Mouse (Mus musculus): ENCODE measurements around the gene BC030870. TPM values are rescaled to one million over a fixed set of nuclear protein-coding genes. Genes with fewer than 3 reads are reported as not detected.

The BC030870 gene
- total and polyA plus RNA-seq, 2 experiments from 2014 or later = 0.10 TPM; not detected in 1

GRCm38 (mm10) chr8:65088120-65088519, 41.2 kb downstream of the BC030870 start:
- DNase-seq (ENCODE audit: low spot score) (no peak), ATAC-seq (ENCODE audit: low FRiP score) (no peak)
- 91% methylated on average over 12 of the region's 12 CpGs for WGBS
- Histone ChIP-seq H3K9me3 (ENCODE audit: low read length) (no peaks in the 10 kb centered on the region), H3K36me3 (ENCODE audit: insufficient read depth, low read length) (no peaks in the 10 kb centered on the region), H3K4me3 (ENCODE audit: low read depth, low read length) (no peak overlapping the region), H3K27ac (ENCODE audit: low read depth, low read length) (no peak overlapping the region), H3K4me1 (ENCODE audit: insufficient read depth, low read length) (no peaks in the 10 kb centered on the region), H3K4me2 (ENCODE audit: low read depth, low read length, poor library complexity, severe bottlenecking) (no peak overlapping the region), H3K27me3 (ENCODE audit: insufficient read depth, low read length) (no peaks in the 10 kb centered on the region), H3K9ac (replicated peaks; ENCODE audit: low read length, poor library complexity, severe bottlenecking) (no peak overlapping the region)
- no peak for TF ChIP-seq CTCF (IDR thresholded peaks at IDR 0.05)

DNA sequence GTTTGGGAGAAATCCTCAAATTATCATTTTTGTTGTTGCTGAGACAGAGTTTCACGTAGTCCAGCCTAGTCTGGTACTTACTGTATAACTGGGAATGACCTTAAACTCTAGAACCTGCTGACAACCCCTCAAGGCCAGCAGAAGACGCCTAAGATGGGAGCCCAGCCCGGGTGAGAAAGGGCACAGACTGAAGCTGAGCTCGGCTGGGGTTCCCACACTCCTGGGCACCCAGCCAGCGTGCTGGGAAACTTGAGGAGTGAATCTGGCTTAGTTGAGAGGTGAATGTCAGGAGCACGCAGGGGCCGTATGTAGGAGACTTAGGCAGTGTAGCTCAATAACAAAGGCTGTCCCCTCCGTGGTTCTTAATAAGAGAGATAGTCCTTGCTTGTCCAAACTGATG, 41.7 kb downstream of the BC030870 start:
- H3K27me3 ChIP-seq (ENCODE audit: insufficient read depth, low read length) = no peaks in the 10 kb centered on the region
- no peak overlapping the region for H3K4me2 ChIP-seq (ENCODE audit: low read depth, low read length, poor library complexity, severe bottlenecking)
- no peaks in the 10 kb centered on the region for H3K36me3 ChIP-seq (ENCODE audit: insufficient read depth, low read length)
- no peak overlapping the region for H3K9ac ChIP-seq (replicated peaks; ENCODE audit: low read length, poor library complexity, severe bottlenecking)
- TF ChIP-seq CTCF (IDR thresholded peaks at IDR 0.05) = no peak
- WGBS = 76% methylated on average over 8 of the region's 8 CpGs
- ATAC-seq (ENCODE audit: low FRiP score) (no peak), DNase-seq (ENCODE audit: low spot score) (no peak)
- H3K27ac ChIP-seq (ENCODE audit: low read depth, low read length) = no peak overlapping the region
- no peak overlapping the region for H3K4me3 ChIP-seq (ENCODE audit: low read depth, low read length)
- H3K4me1 ChIP-seq (ENCODE audit: insufficient read depth, low read length) = no peaks in the 10 kb centered on the region
- no peaks in the 10 kb centered on the region for H3K9me3 ChIP-seq (ENCODE audit: low read length)

DNA sequence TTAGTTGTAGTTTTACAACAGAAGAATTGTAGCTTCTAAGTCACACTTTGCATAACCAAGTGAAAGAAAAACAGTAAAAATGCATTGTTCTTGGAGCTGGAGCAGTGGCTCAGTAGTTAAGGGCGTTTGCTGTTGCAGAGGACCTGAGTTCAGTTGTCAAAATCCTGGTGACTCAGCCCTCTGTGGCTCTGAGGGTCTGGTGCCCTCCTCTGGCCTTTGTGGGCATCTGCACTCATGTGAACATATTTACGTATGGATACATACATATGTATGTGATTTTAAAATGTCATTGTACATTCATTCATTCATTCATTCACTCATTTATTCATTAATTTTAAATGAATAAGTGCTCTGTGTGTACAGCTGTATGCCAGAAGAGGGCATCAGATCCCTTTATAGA, 43.7 kb downstream of the BC030870 start:
- no peaks in the 10 kb centered on the region for H3K27me3 ChIP-seq (ENCODE audit: insufficient read depth, low read length)
- no peaks in the 10 kb centered on the region for H3K4me1 ChIP-seq (ENCODE audit: insufficient read depth, low read length)
- DNase-seq (ENCODE audit: low spot score) = no peak
- H3K27ac ChIP-seq (ENCODE audit: low read depth, low read length) = no peak overlapping the region
- no peaks in the 10 kb centered on the region for H3K9me3 ChIP-seq (ENCODE audit: low read length)
- peak; percentile 30 for TF ChIP-seq CTCF (IDR thresholded peaks at IDR 0.05)
- no peaks in the 10 kb centered on the region for H3K36me3 ChIP-seq (ENCODE audit: insufficient read depth, low read length)
- ATAC-seq (ENCODE audit: low FRiP score) = no peak
- no peak overlapping the region for H3K9ac ChIP-seq (replicated peaks; ENCODE audit: low read length, poor library complexity, severe bottlenecking)
- no peak overlapping the region for H3K4me3 ChIP-seq (ENCODE audit: low read depth, low read length)
- no peak overlapping the region for H3K4me2 ChIP-seq (ENCODE audit: low read depth, low read length, poor library complexity, severe bottlenecking)
- WGBS = 79% methylated on average over 2 of the region's 2 CpGs

GRCm38 (mm10) chr8:65080731-65081130, 48.6 kb downstream of the BC030870 start:
- no peak for ATAC-seq (ENCODE audit: low FRiP score)
- 86% methylated on average over 9 of the region's 9 CpGs for WGBS
- no peak overlapping the region for H3K4me2 ChIP-seq (ENCODE audit: low read depth, low read length, poor library complexity, severe bottlenecking)

DNA sequence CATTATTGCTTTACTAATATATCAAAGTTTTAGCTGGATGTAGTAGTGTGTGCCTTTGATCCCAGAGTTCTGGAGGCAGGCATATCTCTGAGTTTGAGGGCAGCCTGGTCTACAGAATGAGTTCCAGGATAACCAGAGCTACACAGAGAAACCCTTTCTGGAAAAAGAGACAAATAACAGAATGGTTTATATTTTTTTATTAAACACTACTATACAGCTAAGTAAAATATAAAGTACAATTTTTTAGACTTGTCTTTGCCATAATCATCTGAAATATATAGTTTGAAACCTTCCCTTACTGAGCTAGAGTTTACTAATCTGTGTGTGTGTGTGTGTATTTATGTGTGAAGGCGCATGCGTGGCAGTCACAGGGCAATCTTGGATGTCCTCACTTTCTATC, 54.6 kb downstream of the BC030870 start, which contains the start of gene Gm10663:
TSS of gene Gm10663 (plus strand) at position 301 of the 400 bp plus-strand sequence.
- Histone ChIP-seq H3K36me3 (ENCODE audit: insufficient read depth, low read length) (no peaks in the 10 kb centered on the region), H3K27ac (ENCODE audit: low read depth, low read length) (no peak within 1 kb of the TSS), H3K9ac (replicated peaks; ENCODE audit: low read length, poor library complexity, severe bottlenecking) (no peak within 1 kb of the TSS), H3K4me1 (ENCODE audit: insufficient read depth, low read length) (no peaks in the 10 kb centered on the region), H3K4me3 (ENCODE audit: low read depth, low read length) (no peak within 1 kb of the TSS), H3K27me3 (ENCODE audit: insufficient read depth, low read length) (no peaks in the 10 kb centered on the region), H3K4me2 (ENCODE audit: low read depth, low read length, poor library complexity, severe bottlenecking) (no peak within 1 kb of the TSS), H3K9me3 (ENCODE audit: low read length) (no peaks in the 10 kb centered on the region)
- DNase-seq (ENCODE audit: low spot score) (no peak), ATAC-seq (ENCODE audit: low FRiP score) (no peak)
- TF ChIP-seq CTCF (IDR thresholded peaks at IDR 0.05) = no peak
- 95% methylated on average over 2 of the region's 2 CpGs for WGBS

More at GRCm38 (mm10) chr8:65080731-65081130, 48.6 kb downstream of the BC030870 start:
- DNase-seq (ENCODE audit: low spot score) = no peak
- Histone ChIP-seq H3K9ac (replicated peaks; ENCODE audit: low read length, poor library complexity, severe bottlenecking) (no peak overlapping the region), H3K9me3 (ENCODE audit: low read length) (no peaks in the 10 kb centered on the region), H3K4me1 (ENCODE audit: insufficient read depth, low read length) (no peaks in the 10 kb centered on the region), H3K27ac (ENCODE audit: low read depth, low read length) (no peak overlapping the region), H3K4me3 (ENCODE audit: low read depth, low read length) (no peak overlapping the region), H3K36me3 (ENCODE audit: insufficient read depth, low read length) (no peaks in the 10 kb centered on the region), H3K27me3 (ENCODE audit: insufficient read depth, low read length) (no peaks in the 10 kb centered on the region)
- TF ChIP-seq CTCF (IDR thresholded peaks at IDR 0.05) = no peak

- 80% methylated on average over 4 of the region's 4 CpGs for WGBS
- no peak overlapping the region for H3K4me2 ChIP-seq (ENCODE audit: low read depth, low read length, poor library complexity, severe bottlenecking)
- H3K9me3 ChIP-seq (ENCODE audit: low read length) = no peaks in the 10 kb centered on the region
- no peak for TF ChIP-seq CTCF (IDR thresholded peaks at IDR 0.05)
- ATAC-seq (ENCODE audit: low FRiP score) (no peak), DNase-seq (ENCODE audit: low spot score) (no peak)
- no peak overlapping the region for H3K27ac ChIP-seq (ENCODE audit: low read depth, low read length)
- no peaks in the 10 kb centered on the region for H3K36me3 ChIP-seq (ENCODE audit: insufficient read depth, low read length)
- H3K4me1 ChIP-seq (ENCODE audit: insufficient read depth, low read length) = no peaks in the 10 kb centered on the region
- H3K4me3 ChIP-seq (ENCODE audit: low read depth, low read length) = no peak overlapping the region
- H3K27me3 ChIP-seq (ENCODE audit: insufficient read depth, low read length) = no peaks in the 10 kb centered on the region
- H3K9ac ChIP-seq (replicated peaks; ENCODE audit: low read length, poor library complexity, severe bottlenecking) = no peak overlapping the region
Observed at GRCm38 (mm10) chr8:65070996-65071395, 58.4 kb downstream of the BC030870 start.
